Mouse (Mus musculus) heart, postnatal 10 days (tissue): Measurements from ENCODE around the gene Serp2. TPM values are rescaled to one million over a fixed set of nuclear protein-coding genes. Genes with fewer than 3 reads are reported as not detected.

Experiments used
- DNase-seq, 2 experiments: peaks; one replicate each; pipeline ENCODE4 v3.0.0; 2021
- intact Hi-C: fragments of 180-260 bp; cut with DNase I; formaldehyde crosslinking; loops from one replicate; pipeline ENCODE4 v1.15.1; 2025
- total RNA-seq, 2 experiments: library from RNA; stranded (reverse); gene quantifications; 2 replicates each; pipeline ENCODE4 v1.2.3; 2021

Gene Serp2
- total RNA-seq, 2 experiments from 2014 or later: 0.37 to 1.8 TPM

DNA sequence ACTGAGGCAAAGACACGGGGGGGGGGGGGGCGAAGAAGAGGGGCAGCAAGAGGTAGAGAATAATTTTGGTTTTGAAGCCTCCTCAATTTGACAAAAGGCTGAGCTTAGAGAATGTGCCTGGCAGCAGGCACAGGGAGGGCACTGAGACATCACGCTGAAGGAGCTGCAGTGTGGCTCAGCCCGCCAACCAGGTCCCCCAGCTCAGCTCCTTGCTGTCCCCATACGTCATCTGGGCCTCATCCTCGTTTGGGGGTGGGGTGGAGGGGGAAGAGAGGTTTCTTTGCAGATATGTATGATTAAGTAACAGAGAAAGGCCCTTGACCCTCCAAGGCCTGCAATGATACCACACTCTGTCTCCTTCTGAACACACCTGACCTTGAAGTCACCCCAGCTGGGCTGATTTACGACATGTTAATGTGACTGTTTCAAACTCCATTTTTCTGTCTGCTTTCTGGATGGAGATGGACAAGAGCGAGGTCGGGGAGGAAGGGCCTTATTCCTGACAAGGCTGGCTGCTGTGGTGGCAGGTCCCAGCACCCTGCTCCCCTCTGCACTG lies 28.9 kb downstream of the Serp2 start:
- DNase-seq: no peak
- intact Hi-C loops: no loop called here

DNA sequence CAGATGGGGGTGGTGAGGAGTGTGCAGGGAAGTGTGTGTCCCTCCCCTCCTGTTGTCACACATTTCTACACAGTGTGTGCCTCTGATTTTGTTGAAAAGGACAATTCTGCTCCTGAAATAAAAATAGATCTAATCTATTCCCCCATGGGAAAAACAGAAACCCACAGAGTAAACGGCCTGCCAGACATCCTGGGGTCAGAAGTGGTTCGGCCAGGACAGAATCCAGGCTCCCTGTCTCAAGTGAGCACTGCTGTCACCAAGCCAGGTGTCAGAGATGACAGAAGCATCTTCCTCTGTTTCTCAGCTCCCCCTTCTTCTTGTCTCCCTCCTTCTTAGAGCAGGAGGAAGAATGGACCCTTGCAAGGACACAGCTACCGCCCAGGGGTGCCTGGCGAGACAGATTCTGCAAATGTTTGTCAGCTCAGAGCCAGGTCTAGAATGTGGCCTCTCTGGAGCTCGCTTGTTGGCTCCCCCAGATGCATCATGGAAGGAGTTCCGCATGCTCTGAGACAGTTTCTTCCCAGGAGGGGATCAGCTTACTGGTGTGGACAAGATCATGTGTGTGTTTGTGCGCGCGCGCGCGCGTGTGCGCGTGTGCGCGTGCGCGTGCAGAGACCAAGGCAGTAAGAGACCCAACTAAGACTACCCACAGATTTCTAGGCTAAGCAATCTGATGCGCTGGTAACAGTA lies 29.5 kb downstream of the Serp2 start:
- peak; percentile 49 to 52 for DNase-seq
- intact Hi-C loops: no loop called here

DNA sequence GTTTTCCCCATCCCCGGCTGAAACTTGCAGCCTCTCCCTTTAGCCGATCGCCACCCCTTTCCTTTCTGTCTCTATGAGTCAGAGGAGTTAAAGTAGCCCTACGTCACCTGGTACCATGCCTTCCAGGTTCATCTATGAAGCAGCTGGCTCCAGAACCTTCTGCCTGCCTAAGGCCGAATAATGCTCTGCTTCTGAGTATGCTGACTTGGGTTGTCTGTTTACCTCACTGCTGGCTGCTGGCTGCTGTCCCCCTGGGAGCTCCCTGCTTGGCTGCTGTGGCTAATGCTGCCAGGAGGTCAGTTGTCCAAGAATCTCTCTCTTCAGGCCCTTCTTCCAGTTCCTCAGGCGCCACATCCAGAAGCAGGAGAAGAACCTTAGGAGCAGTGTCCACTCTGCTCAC lies 30.2 kb downstream of the Serp2 start:
- DNase-seq: peak; percentile 39 to 57
- intact Hi-C loops: no loop called here

DNA sequence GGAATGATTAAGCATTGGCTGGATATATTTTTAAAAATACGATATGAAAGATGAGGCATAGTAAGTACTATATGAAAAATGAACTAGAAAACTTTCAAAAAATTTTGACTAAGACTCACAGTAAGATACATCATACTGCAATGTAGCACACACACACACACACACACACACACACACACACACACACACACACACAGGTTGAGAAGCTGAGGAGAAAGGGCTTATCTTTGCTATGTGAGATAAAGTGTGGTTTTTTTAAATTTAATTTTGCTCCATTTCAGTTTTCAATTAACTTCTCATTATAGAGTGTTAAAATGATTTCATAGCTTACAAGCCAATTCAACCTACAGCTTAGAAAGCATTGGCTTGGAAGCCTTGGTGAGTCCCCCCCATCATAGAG lies 33.3 kb downstream of the Serp2 start:
- no peak for DNase-seq
- intact Hi-C loops: no loop called here

DNA sequence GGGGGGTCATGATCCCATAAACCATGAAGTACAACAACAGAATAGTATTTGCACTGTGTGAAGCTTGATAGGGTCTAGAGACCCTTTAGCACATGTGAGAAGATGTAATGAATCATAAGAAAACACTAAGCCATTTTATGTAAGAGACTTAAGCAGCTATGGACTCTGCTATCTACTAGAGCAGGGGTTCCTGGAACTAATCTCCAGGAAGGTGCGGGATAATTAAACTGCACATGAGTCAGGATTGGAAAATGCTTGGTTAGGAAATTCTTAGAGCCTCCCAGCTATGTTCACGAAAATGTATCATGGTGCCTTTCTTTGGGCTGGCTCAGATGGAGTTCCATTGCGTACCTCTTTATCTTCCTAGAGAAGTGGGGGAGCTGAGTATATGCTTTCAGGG lies 35.4 kb downstream of the Serp2 start:
- intact Hi-C loops: no loop called here
- no peak for DNase-seq

DNA sequence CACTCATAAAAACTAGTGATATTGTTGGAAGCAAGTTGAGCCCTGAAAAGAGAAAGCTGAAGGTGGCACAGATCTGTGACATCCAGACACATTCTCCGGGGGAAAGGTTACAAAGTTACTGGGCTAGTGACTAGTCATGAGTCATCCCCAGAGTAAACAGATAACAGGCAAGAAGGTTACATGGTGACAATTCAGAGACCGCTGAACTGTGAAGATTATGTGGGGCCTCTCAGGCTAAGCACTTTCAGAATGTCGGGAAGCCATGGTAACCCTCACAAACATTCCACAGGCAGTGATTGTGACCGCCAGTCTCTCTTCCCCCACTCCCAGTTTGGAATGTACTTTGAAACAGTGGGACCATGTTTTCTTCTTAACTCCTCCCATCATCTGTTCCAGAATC lies 36.1 kb downstream of the Serp2 start:
- DNase-seq: no peak

DNA sequence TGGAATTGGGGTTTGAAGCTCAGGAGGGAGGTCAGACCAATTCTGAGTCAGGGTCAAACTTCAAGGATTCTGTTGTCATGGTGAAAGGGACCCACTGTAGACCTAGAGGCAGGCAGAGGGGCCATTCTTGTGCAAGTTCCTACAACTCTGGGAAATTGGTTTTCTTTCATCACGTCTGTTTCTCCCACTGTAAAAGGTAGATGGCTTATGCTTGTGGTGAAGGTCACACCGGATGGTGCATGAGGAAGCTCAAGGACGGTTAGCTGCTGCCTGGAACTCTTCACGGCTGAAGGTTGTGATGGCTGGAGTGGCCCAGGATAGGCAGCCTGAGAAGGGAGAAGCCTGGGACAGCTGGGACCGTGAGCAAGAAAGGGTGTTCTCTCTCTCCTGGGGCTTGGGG lies 38.5 kb downstream of the Serp2 start:
- intact Hi-C loops: no loop called here

More for the DNA sequence above, 36.1 kb downstream of the Serp2 start:
- intact Hi-C loops: no loop called here

DNA sequence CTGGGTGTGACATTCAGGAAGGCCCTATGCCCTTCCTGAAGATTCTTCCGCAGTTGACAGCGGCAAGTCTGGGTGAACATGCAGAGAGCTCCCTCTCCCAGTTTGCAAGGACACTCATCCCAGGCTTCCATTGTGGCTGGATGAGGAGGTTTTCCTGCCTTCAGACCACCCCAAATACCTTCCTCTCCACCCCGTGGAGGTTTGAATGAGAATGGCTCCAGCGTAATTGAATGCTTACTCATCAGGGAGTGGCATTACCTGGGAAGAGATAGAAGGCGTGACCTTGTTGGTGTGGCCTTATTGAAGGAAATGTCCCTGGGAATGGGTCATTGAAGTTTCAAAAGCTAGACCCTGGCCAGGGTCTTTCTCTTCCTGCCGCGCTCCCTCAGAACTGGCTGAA lies 41.1 kb downstream of the Serp2 start:
- no peak for DNase-seq

More for the DNA sequence above, 38.5 kb downstream of the Serp2 start:
- no peak for DNase-seq

DNA sequence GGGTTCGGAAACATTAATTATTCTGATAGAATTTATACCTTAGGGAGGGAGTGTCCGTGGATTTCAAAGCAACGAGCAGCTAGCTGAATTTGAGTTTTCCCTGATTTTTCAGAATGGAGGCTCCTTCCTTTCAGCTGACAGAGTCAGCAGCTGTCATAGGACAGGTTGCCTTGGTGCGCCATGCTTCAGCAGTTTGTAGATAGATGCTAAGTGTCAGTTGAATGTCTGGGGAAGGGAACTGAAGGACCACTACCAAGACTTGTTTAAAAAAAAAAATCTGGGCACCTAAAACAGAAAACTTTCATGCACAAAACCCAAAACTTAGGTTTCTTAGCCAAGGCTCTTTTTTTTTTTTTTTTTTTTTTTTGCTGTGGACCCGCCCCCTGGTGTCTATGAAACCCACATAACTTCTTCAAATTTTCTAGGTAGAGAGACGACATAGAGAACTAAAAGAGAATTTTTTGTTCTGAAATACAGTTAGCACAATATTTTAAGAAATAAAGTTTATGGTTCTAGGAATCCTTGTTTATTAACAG lies 42.6 kb downstream of the Serp2 start:
- DNase-seq: no peak
- intact Hi-C loops: no loop called here

More for the DNA sequence above, 41.1 kb downstream of the Serp2 start:
- intact Hi-C loops: no loop called here

DNA sequence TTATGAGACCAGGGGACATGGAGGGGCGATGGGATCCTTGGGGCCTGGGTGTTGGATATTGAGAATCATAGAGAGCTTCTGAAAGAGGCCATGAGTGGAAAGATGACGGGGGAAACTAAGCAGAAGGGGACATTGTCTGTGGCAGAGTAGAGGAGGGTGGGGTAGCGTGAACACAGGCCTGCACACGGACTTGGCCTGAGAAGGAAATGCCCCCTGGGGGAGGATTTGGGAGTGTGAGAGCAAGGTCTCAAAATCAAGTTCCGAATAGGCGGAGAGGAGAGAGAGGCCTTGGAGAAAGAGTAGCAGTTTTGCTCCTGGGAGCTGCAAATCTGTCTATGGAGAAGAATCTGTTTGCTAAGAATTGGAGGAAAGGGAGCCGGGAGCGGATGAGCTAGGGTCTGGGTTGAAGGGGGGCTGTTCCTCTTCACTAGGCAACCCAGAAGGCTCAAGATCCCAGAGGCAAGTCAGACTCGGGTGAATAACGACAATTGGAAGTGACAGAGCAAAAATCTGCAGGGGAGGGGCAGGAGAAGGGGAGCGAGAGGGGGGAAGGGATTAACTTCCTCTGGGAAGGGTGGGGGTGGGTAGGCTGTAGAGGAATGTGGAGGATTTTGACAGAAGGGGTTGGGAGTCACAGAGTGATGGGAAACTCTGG lies 43.2 kb downstream of the Serp2 start:
- intact Hi-C loops: no loop called here

DNA sequence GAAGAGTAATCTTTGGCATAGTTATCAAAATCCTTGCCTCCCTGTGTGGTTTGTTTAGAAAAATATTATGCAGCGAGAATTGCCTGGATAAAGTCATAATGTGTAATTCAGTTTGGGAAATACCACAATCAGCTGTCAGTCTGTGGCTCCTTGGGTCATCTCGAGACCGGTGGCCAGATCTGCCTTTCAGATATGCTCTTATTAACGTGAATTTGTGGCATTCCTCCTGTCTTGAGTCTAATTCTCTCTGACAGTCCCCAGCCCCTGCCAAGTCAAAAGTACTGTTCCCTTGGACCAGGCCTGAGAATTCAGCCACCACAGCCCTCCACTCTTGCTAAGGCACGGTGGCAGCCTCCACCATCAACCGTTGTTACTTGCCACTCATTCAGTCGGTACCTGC lies 44.7 kb downstream of the Serp2 start:
- DNase-seq: no peak
- intact Hi-C loops: no loop called here

More for the DNA sequence above, 43.2 kb downstream of the Serp2 start:
- DNase-seq: no peak

DNA sequence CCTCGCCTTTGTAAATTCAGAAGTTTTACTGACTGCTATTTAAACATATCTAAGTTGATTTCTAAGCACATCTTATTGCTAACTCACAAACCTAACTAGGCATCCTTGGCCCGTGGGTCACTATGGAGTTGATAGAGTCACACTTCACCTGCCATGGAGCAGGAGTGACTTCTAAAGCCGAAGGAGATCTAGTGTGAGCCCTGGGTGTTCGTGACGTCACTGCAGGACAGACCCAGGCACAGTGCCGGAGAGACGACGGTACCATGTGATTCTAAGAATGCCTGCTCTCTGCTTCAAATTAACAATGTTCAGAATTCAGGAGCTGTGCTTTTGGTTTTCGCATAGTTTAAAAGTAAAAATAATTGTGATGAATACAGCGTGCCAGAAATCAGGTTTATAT lies 48.0 kb downstream of the Serp2 start:
- DNase-seq: no peak
- intact Hi-C loops: loop anchor here (5.0 kb wide), 1 partner anchor 309 kb away; no protein-coding TSS in a partner anchor

DNA sequence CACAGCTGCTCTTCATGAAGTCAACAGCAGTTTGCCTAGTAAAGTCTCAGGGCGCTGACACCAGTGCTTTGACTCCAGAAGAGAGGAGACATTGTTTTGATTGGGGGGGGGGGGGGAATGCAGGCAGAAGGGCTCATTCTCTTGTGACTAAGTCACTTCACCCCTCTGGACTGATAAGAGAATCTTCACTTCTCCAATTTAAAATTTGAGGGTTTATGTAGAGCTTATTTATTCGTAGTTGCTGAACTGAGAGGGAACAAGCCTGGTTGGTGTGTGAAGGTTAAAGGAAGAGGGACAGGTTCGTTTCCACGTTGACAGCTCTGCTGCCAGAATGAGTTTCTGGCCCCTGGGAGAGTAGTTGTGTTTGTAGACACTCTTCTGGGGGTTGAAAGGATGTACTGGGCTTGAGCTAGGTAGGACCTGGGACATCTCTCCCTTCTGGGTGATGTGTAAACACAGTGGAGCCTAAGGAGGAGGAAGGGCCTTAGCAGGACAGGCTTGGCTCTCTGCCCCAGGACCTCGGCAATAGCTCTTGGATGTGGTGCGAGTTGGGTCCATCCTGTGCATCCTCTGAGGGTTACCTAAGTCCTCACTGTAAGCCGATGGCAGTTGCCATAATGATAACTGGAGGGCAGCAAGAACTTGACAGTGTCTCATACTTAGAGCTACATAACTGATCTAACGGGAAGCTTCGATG lies 48.7 kb downstream of the Serp2 start:
- DNase-seq: no peak
- intact Hi-C loops: loop anchor here (5.0 kb wide), 1 partner anchor 309 kb away; no protein-coding TSS in a partner anchor

DNA sequence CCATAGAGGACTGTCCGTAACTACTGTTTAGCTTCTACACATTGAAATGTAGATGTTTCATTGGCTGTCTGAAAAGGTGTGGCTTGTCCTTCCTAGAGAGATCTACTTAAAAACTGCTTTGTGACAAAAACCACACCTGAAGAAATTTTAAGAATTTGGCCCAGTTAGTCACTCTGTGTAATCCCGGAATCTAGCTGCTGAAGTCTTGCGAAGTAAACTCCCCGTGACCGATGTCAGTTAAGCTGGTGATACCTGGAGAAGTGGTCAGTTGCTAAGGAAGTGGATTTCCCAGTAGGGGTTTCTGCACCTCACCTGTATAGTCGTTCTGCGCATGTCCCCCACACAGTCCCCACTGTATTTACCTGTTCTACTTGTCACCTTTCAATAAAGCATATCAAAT lies 49.3 kb downstream of the Serp2 start:
- intact Hi-C loops: loop anchor here (5.0 kb wide), 1 partner anchor 310 kb away; no protein-coding TSS in a partner anchor
- DNase-seq: no peak

DNA sequence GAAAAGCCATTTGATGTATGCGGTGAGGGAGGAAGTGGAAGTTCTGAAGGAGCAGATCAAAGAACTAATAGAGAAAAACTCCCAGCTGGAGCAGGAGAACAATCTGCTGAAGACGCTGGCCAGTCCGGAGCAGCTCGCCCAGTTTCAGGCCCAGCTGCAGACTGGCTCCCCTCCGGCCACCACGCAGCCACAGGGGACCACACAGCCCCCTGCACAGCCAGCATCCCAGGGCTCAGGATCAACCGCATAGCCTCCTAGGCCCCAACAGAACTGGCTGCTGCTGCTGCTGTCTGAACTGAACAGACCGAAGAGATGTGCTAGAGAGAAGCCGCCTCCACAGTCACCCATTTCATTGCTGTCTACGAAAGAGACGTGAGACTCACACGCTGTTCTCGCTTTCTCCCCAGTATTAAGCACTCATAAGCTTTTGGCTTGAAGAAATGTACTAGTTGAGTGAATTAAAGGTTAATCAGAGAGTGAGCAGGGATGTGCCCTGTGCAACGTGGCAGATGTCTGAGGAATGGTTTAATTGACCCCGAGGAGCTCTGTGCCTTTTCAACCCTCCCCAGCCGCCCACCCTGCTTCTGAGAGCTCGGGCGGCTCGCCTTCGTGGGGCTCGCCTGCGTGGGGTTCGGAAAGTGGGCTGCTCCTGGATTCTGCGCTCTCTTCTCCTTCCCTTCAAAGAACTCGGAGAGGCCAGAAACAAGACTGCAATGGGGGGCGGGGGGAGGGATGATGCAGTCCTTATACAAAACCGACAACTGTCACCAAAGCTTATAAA lies 50.1 kb downstream of the Serp2 start:
- intact Hi-C loops: loop anchor here (5.0 kb wide), 1 partner anchor 311 kb away; no protein-coding TSS in a partner anchor
- peak; percentile 50 to 54 for DNase-seq

DNA sequence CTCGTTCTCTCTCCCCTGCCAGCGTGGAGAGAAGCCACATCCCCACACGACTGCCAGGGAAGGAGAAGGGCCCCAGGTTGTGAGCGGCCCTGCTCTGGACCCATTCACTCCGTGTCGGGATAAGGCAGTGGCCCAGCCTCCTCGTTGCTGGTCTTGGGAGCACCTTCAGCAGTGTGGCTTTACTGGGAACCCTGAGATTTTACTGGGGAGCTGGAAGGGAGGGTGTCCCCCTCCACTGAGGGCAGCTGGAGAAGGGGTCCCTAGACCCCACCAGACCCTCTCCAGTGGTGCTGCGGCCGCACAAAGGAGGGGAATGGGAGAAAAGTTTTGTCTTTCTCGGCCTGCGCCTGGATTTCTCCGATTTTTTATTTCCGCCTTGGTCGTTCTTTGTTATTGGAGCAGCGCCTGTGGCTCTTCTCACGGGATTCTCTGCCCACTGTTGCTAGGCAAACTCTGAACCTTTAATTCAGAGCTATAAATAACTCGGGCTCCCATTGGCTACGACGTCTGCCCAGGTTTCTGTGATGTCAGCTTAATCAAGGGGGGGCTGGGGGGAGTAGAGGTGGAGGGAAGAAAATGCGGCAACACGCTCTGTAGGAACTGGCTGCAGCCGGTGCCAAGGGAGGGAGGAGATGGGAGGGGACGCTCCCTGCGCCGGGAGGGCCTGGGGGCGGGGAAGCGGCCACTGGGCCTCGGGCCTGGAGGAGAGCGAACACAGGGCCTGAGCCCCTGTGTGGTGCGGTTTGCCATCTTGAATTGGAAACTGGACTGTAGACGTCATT lies 51.1 kb downstream of the Serp2 start:
- intact Hi-C loops: loop anchor here (2.0 to 5.0 kb wide), 2 partner anchors 113 to 312 kb away; no protein-coding TSS in a partner anchor
- DNase-seq: peak; percentile 92 to 93

DNA sequence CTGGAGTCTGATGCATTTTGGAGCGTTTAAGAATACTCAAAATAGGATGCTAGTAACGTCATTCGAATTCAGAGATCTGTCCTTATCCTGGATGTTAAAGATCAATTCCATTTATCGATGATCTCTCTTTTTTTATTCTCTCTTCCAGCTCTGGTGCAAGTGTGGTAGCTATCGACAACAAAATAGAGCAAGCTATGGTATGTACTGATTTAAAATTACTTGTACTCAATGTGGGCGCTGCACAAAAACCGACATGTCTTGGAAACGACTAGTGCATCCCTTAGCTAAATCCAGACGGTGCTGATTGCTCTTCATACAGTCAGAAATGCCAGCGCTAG lies 51.6 kb downstream of the Serp2 start:
- intact Hi-C loops: loop anchor here (2.0 to 5.0 kb wide), 2 partner anchors 114 to 312 kb away; no protein-coding TSS in a partner anchor
- DNase-seq: no peak

DNA sequence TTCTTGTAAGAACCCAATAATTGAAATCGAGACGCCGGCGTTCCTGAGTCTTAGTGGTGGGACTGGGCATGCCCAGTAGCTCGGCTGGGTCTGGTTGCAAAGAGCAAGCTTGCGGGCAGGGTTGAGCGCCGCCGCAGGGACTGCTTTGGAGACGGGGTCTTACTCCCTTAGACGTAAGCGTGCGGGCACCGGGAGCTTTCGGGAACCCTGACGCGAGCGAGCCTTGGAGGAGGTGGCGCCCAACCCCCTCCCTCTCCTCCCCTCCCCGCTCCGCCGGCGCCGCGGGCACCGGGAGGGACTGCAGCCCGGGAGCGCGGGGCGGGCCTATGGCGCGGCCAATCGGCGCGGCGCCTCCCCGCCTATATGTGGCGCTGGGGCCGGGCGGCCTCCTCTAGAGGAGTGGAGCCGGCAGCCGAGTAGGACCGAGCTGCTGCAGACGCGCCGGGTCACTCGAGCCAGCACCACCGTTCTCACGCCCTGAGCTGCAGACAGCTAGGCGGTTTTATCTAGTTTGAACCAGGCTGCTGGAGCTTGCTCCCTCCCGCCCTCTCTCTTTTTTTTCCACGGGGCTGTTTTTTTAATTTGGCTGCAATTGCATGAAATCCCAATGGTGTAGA lies 52.5 kb downstream of the Serp2 start:
- intact Hi-C loops: loop anchor here (1.0 to 5.0 kb wide), 4 partner anchors 115 to 448 kb away; no protein-coding TSS in a partner anchor
- peak; percentile 95 to 97 for DNase-seq
